Mouse (Mus musculus) E14TG2a.4 (cell line): ENCODE data around the gene Zfp981.
"Not testable (repeated sequence)": the region's sequence is repeated elsewhere in the genome, so short reads cannot be mapped to it uniquely, and the experiment has no call there.

Source experiments
- H3K27me3 ChIP-seq: 2 replicates; pipeline ENCODE4 v1.6.1; 2014; ENCODE audit warnings: low read length, control low read depth; ENCODE audit not compliant: insufficient read depth
- H3K36me3 ChIP-seq: 2 replicates; pipeline ENCODE4 v1.6.1; 2014; ENCODE audit warnings: low read length, control low read depth; ENCODE audit not compliant: insufficient read depth
- H3K4me1 ChIP-seq: replicated peaks from 2 replicates; pipeline ENCODE4 v1.6.1; 2014; ENCODE audit warnings: low read depth, low read length, control low read depth
- H3K4me3 ChIP-seq: replicated peaks from 2 replicates; pipeline ENCODE4 v1.5.1; 2014; ENCODE audit warnings: mild to moderate bottlenecking, low read length
- H3K9me3 ChIP-seq: 2 replicates; pipeline ENCODE4 v1.6.1; 2014; ENCODE audit warnings: low read length, control low read depth
- CTCF ChIP-seq: conservative IDR thresholded peaks from 2 replicates; pipeline ENCODE4 v1.5.1; 2014; ENCODE audit warnings: low read length
- NANOG ChIP-seq: IDR thresholded peaks from 2 replicates; pipeline ENCODE4 v1.6.1; 2014; ENCODE audit warnings: borderline replicate concordance, low read length, mixed read lengths
- POU5F1 ChIP-seq: IDR thresholded peaks from 2 replicates; pipeline ENCODE4 v1.6.1; 2014; ENCODE audit warnings: low read length, borderline replicate concordance

Zfp981 gene

GRCm38 (mm10) chr4:146501727-146502126 lies at the start of gene Zfp981:
Gene Zfp981 (plus strand): TSS chr4:146502027.
- not testable (repeated sequence) for H3K27me3 ChIP-seq, H3K36me3 ChIP-seq
- Histone ChIP-seq H3K4me3 (peak within 1 kb of the TSS; percentile 78), H3K9me3 (peaks cover 15% of the 10 kb centered on the region), H3K4me1 (peaks cover 17% of the 10 kb centered on the region)

DNA sequence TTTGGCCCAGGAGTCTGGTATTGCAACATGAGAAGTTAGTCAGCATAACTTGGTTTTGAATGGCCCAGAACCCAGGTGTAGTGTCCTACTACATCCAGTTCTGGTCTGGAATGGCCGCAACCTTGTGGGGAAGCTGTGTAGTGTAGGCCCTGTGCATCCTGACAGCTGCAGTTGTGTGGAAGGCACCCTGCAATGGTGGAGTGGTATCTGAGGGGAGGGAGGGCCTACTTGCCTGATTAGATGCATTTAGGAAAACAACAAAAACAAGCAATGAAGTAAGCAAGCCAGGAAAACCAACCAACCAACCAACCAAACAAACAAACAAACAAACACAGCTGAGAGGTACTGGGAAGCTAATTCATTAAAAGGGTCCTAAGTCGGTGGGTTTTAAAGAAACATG lies 49.3 kb upstream of the Zfp981 start:
- H3K4me1 ChIP-seq: peaks cover 19% of the 10 kb centered on the region
- H3K9me3 ChIP-seq, H3K27me3 ChIP-seq, H3K4me3 ChIP-seq: not testable (repeated sequence)
- peaks cover 28% of the 10 kb centered on the region for H3K36me3 ChIP-seq

DNA sequence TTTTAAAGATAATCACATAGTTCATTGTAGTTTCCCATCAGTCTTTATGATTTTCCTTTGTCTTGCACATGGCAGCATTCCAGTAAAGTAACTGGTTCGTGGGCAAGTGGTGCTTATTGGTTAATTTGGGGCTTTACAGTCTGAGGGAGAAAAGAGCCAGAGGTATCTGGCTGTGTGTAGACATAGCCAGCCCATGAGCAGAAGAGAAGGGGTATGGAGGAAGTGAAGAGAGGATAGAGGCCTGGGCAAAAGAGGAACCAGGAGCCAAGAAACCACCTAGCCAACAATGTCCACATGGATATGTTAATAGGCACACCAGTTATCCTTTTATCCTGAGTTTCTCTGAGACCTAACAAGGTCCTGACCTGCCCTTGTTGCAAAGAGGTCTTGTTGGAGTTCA lies 47.7 kb upstream of the Zfp981 start:
- peaks cover 26% of the 10 kb centered on the region for H3K4me1 ChIP-seq
- H3K36me3 ChIP-seq: peaks cover 32% of the 10 kb centered on the region
- H3K27me3 ChIP-seq, H3K4me3 ChIP-seq, H3K9me3 ChIP-seq: not testable (repeated sequence)

GRCm38 (mm10) chr4:146454896-146455295 lies 46.9 kb upstream of the Zfp981 start:
- H3K4me1 ChIP-seq: peaks cover 26% of the 10 kb centered on the region
- peaks cover 35% of the 10 kb centered on the region for H3K36me3 ChIP-seq
- H3K4me3 ChIP-seq: no peak overlapping the region
- no peaks in the 10 kb centered on the region for H3K27me3 ChIP-seq
- TF ChIP-seq CTCF: no peak
- no peak for TF ChIP-seq POU5F1
- no peak for TF ChIP-seq NANOG
- peaks cover 7% of the 10 kb centered on the region for H3K9me3 ChIP-seq

DNA sequence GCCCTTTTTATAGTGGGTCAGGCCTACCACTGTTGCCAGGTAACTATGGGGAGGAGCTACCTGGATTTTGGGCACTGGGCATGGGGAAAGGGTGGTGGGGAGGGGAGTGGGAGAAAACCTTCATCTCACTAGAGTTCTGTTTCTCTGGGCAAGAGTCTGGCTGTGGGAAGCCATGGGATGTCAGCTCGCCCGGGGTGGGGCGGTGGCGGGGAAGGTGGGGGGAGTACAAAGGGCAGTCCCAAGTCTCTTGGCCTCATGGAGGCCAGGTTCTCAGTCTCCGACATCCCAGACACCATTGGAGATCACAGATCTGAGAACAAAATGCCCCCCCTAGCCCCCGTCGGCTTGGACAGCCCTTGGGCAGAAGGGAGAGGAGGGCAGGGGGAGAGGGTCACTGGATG lies 46.5 kb upstream of the Zfp981 start:
- Histone ChIP-seq H3K4me3 (no peak overlapping the region), H3K9me3 (peaks cover 7% of the 10 kb centered on the region), H3K27me3 (no peaks in the 10 kb centered on the region), H3K4me1 (peaks cover 26% of the 10 kb centered on the region), H3K36me3 (peaks cover 35% of the 10 kb centered on the region)
- no peak for TF ChIP-seq POU5F1
- TF ChIP-seq NANOG: no peak
- no peak for TF ChIP-seq CTCF

GRCm38 (mm10) chr4:146456061-146456726 lies 45.6 kb upstream of the Zfp981 start:
- Histone ChIP-seq H3K9me3 (peaks cover 7% of the 10 kb centered on the region), H3K4me1 (peaks cover 26% of the 10 kb centered on the region), H3K27me3 (no peaks in the 10 kb centered on the region), H3K4me3 (no peak overlapping the region), H3K36me3 (peaks cover 38% of the 10 kb centered on the region)
- TF ChIP-seq POU5F1 (0 out of 2 replicates have a peak, but pooled peaks have one; percentile 6), CTCF (no peak)

DNA sequence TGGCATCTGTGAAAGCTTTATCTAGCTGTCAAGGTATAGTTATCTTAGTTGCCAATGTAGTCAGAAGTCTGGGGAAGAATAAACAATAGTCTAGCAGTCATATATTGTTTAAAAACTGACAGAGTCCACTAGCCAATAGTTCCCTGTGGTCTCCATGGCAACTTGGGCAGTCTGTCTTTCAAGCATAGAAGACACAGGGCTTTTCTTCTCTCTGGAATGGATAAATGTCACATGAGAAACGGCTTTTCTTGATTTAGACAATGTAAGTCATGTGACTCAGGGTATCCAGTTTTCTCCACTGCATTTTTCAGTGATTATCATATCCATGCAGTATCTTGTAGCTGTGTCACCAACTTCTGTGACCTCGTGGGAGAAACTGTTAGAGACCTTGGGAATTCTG lies 44.7 kb upstream of the Zfp981 start:
- TF ChIP-seq POU5F1: no peak
- no peak for TF ChIP-seq NANOG
- no peak for TF ChIP-seq CTCF
- H3K36me3 ChIP-seq: peaks cover 38% of the 10 kb centered on the region
- no peak overlapping the region for H3K4me3 ChIP-seq
- H3K9me3 ChIP-seq: peaks cover 7% of the 10 kb centered on the region
- H3K4me1 ChIP-seq: peaks cover 26% of the 10 kb centered on the region
- no peaks in the 10 kb centered on the region for H3K27me3 ChIP-seq

DNA sequence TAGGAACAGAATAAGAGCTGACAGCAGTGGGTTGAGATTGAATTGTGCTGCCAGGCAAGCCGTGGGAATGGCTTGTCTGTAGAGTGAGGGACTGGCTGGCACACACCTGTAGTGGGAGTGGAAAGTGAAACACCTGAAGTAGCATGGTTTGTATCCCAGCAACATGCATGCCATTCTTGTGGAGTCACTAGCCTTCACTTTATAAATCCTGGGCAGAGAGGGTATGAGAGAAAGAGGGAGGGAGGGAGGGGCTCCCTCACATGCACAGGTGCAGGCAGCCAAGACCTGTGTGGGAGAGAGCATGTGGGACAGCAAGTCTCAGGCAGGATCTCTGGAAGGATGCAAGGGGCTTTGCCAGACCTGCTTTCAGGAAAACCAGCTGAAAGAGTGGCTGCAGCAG lies 44.1 kb upstream of the Zfp981 start:
- peaks cover 23% of the 10 kb centered on the region for H3K4me1 ChIP-seq
- peaks cover 7% of the 10 kb centered on the region for H3K9me3 ChIP-seq
- H3K27me3 ChIP-seq: no peaks in the 10 kb centered on the region
- peaks cover 34% of the 10 kb centered on the region for H3K36me3 ChIP-seq
- TF ChIP-seq POU5F1 (peak; percentile 24; the same call in 1 of the 2 replicates), NANOG (no peak), CTCF (peak; percentile 18; the same call in 1 of the 2 replicates)
- no peak overlapping the region for H3K4me3 ChIP-seq

DNA sequence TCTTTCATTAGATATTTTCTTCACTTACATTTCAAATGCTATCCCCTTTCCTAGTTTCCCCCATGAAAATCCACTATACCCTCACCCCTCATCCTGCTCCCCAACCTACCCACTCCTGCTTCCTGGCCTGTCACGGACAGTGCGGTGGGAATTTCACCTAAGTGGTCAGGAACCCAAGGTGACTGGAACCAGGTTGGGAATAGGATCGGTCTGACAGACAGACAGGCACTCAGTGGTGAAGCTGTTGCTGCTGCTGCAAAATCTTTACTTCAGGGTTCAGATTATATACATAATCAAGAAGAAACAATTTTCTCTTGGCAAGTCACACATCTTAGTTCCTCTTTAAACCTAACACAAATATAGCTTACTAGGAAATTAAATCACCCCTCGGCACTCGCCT lies 42.0 kb upstream of the Zfp981 start:
- not testable (repeated sequence) for H3K4me3 ChIP-seq, H3K9me3 ChIP-seq, H3K27me3 ChIP-seq
- Histone ChIP-seq H3K36me3 (peaks cover 36% of the 10 kb centered on the region), H3K4me1 (peaks cover 18% of the 10 kb centered on the region)

- peaks cover 10% of the 10 kb centered on the region for H3K9me3 ChIP-seq
These were observed 41.1 kb upstream of the Zfp981 start for GRCm38 (mm10) chr4:146460685-146461084.

DNA sequence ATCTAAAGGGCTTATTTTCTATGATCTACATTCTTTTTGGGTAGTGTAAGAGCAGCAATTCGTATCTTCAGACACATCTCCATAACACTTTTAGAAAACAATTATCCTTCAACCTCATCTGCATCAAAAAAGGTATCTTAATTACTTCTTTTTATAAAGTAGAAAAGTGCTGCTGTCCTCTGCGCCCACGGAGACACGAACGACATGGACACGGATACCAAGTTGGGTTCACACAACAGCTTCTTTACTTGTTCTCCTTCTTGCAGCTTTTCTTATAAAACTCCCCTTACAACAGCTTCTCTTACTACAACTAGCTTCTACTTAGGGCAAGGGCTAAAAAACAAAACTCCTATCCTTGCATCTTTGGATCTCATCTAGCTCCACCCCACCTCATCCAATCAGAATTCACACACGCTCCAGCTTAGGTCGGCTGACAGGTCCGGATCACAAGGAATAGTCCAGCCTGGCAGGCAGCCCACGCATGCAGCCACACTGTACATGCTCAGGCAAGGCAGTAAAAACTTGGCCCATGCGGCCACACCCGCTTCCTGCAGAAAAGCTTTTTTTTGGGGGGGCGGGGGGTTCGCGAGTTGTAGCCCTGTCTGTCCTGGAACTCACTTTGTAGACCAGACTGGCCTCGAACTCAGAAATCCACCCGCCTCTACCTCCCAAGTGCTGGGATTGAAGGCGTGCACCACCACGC lies 38.0 kb upstream of the Zfp981 start:
- H3K4me3 ChIP-seq, H3K27me3 ChIP-seq, H3K9me3 ChIP-seq, H3K4me1 ChIP-seq: not testable (repeated sequence)
- peaks cover 17% of the 10 kb centered on the region for H3K36me3 ChIP-seq

More at GRCm38 (mm10) chr4:146460685-146461084, 41.1 kb upstream of the Zfp981 start:
- H3K4me1 ChIP-seq, H3K27me3 ChIP-seq, H3K4me3 ChIP-seq: not testable (repeated sequence)
- H3K36me3 ChIP-seq: peaks cover 35% of the 10 kb centered on the region

GRCm38 (mm10) chr4:146469984-146470383 lies 31.8 kb upstream of the Zfp981 start:
- H3K4me3 ChIP-seq, H3K4me1 ChIP-seq: not testable (repeated sequence)
- H3K36me3 ChIP-seq: peaks cover 17% of the 10 kb centered on the region

GRCm38 (mm10) chr4:146474181-146474580 lies 27.6 kb upstream of the Zfp981 start:
- H3K4me3 ChIP-seq, H3K36me3 ChIP-seq, H3K4me1 ChIP-seq: not testable (repeated sequence)
- H3K27me3 ChIP-seq: peaks cover 12% of the 10 kb centered on the region
- H3K9me3 ChIP-seq: peaks cover 19% of the 10 kb centered on the region

More at GRCm38 (mm10) chr4:146469984-146470383, 31.8 kb upstream of the Zfp981 start:
- H3K27me3 ChIP-seq: not testable (repeated sequence)
- peaks cover 25% of the 10 kb centered on the region for H3K9me3 ChIP-seq
